Mouse (Mus musculus): ENCODE measurements at regions not wholly inside any gene's neighbourhood (a gene's known extent, or its start where the extent isn't known, plus 50 kb on each side); places are given as distances from the start of the nearest gene placed in this dataset.
A peak's percentile ranks its signal among the peaks of the same experiment; 100 is the strongest.

GRCm38 (mm10) chr16:93448124-93448523 lies 155.7 kb downstream of the Setd4 start:
- 89% methylated on average over 10 of the region's 10 CpGs for WGBS
- H3K36me3 ChIP-seq (ENCODE audit: control insufficient read depth, insufficient read depth, low read length): no peaks in the 10 kb centered on the region
- no peak for ATAC-seq

GRCm38 (mm10) chr16:93446970-93447369 lies 156.9 kb downstream of the Setd4 start:
- Histone ChIP-seq H3K4me2 (ENCODE audit: low read depth, low read length) (no peak overlapping the region), H3K27ac (ENCODE audit: low read length) (no peak overlapping the region)

More at GRCm38 (mm10) chr16:93448124-93448523, 155.7 kb downstream of the Setd4 start:
- Histone ChIP-seq H3K9ac (ENCODE audit: low read depth, low read length) (no peak overlapping the region), H3K27ac (ENCODE audit: low read length) (no peak overlapping the region), H3K27me3 (replicated peaks; ENCODE audit: control insufficient read depth, insufficient read depth, low read length) (no peaks in the 10 kb centered on the region), H3K4me1 (ENCODE audit: control insufficient read depth, insufficient read depth, low read length) (no peaks in the 10 kb centered on the region), H3K9me3 (ENCODE audit: control insufficient read depth, low read length) (0 out of 2 replicates have a peak, but pooled peaks cover 3% of the 10 kb centered on the region), H3K4me2 (ENCODE audit: low read depth, low read length) (no peak overlapping the region), H3K4me3 (ENCODE audit: low read length) (no peak overlapping the region)

GRCm38 (mm10) chr16:93446206-93446605 lies 157.7 kb downstream of the Setd4 start:
- Histone ChIP-seq H3K9ac (ENCODE audit: low read depth, low read length) (no peak overlapping the region), H3K4me3 (ENCODE audit: low read length) (no peak overlapping the region), H3K4me1 (ENCODE audit: control insufficient read depth, insufficient read depth, low read length) (peaks cover 3% of the 10 kb centered on the region; the same call in 1 of the 2 replicates), H3K27ac (ENCODE audit: low read length) (no peak overlapping the region), H3K27me3 (replicated peaks; ENCODE audit: control insufficient read depth, insufficient read depth, low read length) (no peaks in the 10 kb centered on the region), H3K9me3 (ENCODE audit: control insufficient read depth, low read length) (0 out of 2 replicates have a peak, but pooled peaks cover 3% of the 10 kb centered on the region), H3K4me2 (ENCODE audit: low read depth, low read length) (no peak overlapping the region), H3K36me3 (ENCODE audit: control insufficient read depth, insufficient read depth, low read length) (no peaks in the 10 kb centered on the region)
- peak; percentile 33; the same call in 1 of the 2 replicates for ATAC-seq
- 45% methylated on average over 13 of the region's 13 CpGs for WGBS

More at GRCm38 (mm10) chr16:93446970-93447369, 156.9 kb downstream of the Setd4 start:
- 0 out of 2 replicates have a peak, but pooled peaks cover 3% of the 10 kb centered on the region for H3K9me3 ChIP-seq (ENCODE audit: control insufficient read depth, low read length)
- H3K4me1 ChIP-seq (ENCODE audit: control insufficient read depth, insufficient read depth, low read length): peaks cover 3% of the 10 kb centered on the region; the same call in 1 of the 2 replicates
- no peaks in the 10 kb centered on the region for H3K27me3 ChIP-seq (replicated peaks; ENCODE audit: control insufficient read depth, insufficient read depth, low read length)
- H3K9ac ChIP-seq (ENCODE audit: low read depth, low read length): no peak overlapping the region
- H3K4me3 ChIP-seq (ENCODE audit: low read length): no peak overlapping the region
- ATAC-seq: no peak
- H3K36me3 ChIP-seq (ENCODE audit: control insufficient read depth, insufficient read depth, low read length): no peaks in the 10 kb centered on the region
- 88% methylated on average over 5 of the region's 5 CpGs for WGBS

GRCm38 (mm10) chr16:93442837-93443236 lies 161.0 kb downstream of the Setd4 start:
- 12% methylated on average over 11 of the region's 11 CpGs for WGBS
- peak overlapping the region; percentile 13; the same call in 1 of the 2 replicates for H3K27ac ChIP-seq (ENCODE audit: low read length)
- ATAC-seq: no peak
- H3K4me2 ChIP-seq (ENCODE audit: low read depth, low read length): peak overlapping the region; percentile 6; the same call in 1 of the 2 replicates
- H3K4me3 ChIP-seq (ENCODE audit: low read length): no peak overlapping the region
- peaks cover 5% of the 10 kb centered on the region for H3K4me1 ChIP-seq (ENCODE audit: control insufficient read depth, insufficient read depth, low read length)
- H3K36me3 ChIP-seq (ENCODE audit: control insufficient read depth, insufficient read depth, low read length): no peaks in the 10 kb centered on the region
- H3K9me3 ChIP-seq (ENCODE audit: control insufficient read depth, low read length): 0 out of 2 replicates have a peak, but pooled peaks cover 3% of the 10 kb centered on the region
- H3K27me3 ChIP-seq (replicated peaks; ENCODE audit: control insufficient read depth, insufficient read depth, low read length): no peaks in the 10 kb centered on the region
- no peak overlapping the region for H3K9ac ChIP-seq (ENCODE audit: low read depth, low read length)

- Histone ChIP-seq H3K36me3 (ENCODE audit: control insufficient read depth, insufficient read depth, low read length) (no peaks in the 10 kb centered on the region), H3K4me2 (ENCODE audit: low read depth, low read length) (no peak overlapping the region), H3K4me3 (ENCODE audit: low read length) (no peak overlapping the region), H3K9ac (ENCODE audit: low read depth, low read length) (no peak overlapping the region), H3K4me1 (ENCODE audit: control insufficient read depth, insufficient read depth, low read length) (peaks cover 7% of the 10 kb centered on the region), H3K9me3 (ENCODE audit: control insufficient read depth, low read length) (no peaks in the 10 kb centered on the region), H3K27ac (ENCODE audit: low read length) (no peak overlapping the region), H3K27me3 (replicated peaks; ENCODE audit: control insufficient read depth, insufficient read depth, low read length) (no peaks in the 10 kb centered on the region)
- 26% methylated on average over 14 of the region's 14 CpGs for WGBS
- ATAC-seq: no peak
Observed at GRCm38 (mm10) chr16:93437608-93438425, 166.0 kb downstream of the Setd4 start.

- Histone ChIP-seq H3K4me3 (ENCODE audit: low read length) (no peak overlapping the region), H3K9ac (ENCODE audit: low read depth, low read length) (no peak overlapping the region), H3K9me3 (ENCODE audit: control insufficient read depth, low read length) (no peaks in the 10 kb centered on the region), H3K27ac (ENCODE audit: low read length) (no peak overlapping the region), H3K4me1 (ENCODE audit: control insufficient read depth, insufficient read depth, low read length) (peaks cover 4% of the 10 kb centered on the region; the same call in 1 of the 2 replicates), H3K27me3 (replicated peaks; ENCODE audit: control insufficient read depth, insufficient read depth, low read length) (no peaks in the 10 kb centered on the region), H3K36me3 (ENCODE audit: control insufficient read depth, insufficient read depth, low read length) (no peaks in the 10 kb centered on the region), H3K4me2 (ENCODE audit: low read depth, low read length) (no peak overlapping the region)
- no peak for ATAC-seq
- WGBS: 57% methylated on average over 3 of the region's 3 CpGs
Observed at GRCm38 (mm10) chr16:93436732-93437131, 167.1 kb downstream of the Setd4 start.

GRCm38 (mm10) chr16:93431316-93431715 lies 172.5 kb downstream of the Setd4 start:
- H3K4me1 ChIP-seq (ENCODE audit: control insufficient read depth, insufficient read depth, low read length): no peaks in the 10 kb centered on the region
- H3K36me3 ChIP-seq (ENCODE audit: control insufficient read depth, insufficient read depth, low read length): no peaks in the 10 kb centered on the region
- H3K9ac ChIP-seq (ENCODE audit: low read depth, low read length): no peak overlapping the region
- no peaks in the 10 kb centered on the region for H3K27me3 ChIP-seq (replicated peaks; ENCODE audit: control insufficient read depth, insufficient read depth, low read length)
- no peak for ATAC-seq
- no peaks in the 10 kb centered on the region for H3K9me3 ChIP-seq (ENCODE audit: control insufficient read depth, low read length)
- no peak overlapping the region for H3K27ac ChIP-seq (ENCODE audit: low read length)
- WGBS: 86% methylated on average over 5 of the region's 5 CpGs
- no peak overlapping the region for H3K4me3 ChIP-seq (ENCODE audit: low read length)
- no peak overlapping the region for H3K4me2 ChIP-seq (ENCODE audit: low read depth, low read length)

- Histone ChIP-seq H3K9ac (ENCODE audit: low read depth, low read length) (no peak overlapping the region), H3K4me1 (ENCODE audit: control insufficient read depth, insufficient read depth, low read length) (no peaks in the 10 kb centered on the region), H3K27ac (ENCODE audit: low read length) (no peak overlapping the region), H3K27me3 (replicated peaks; ENCODE audit: control insufficient read depth, insufficient read depth, low read length) (no peaks in the 10 kb centered on the region), H3K4me3 (ENCODE audit: low read length) (no peak overlapping the region), H3K4me2 (ENCODE audit: low read depth, low read length) (no peak overlapping the region), H3K36me3 (ENCODE audit: control insufficient read depth, insufficient read depth, low read length) (no peaks in the 10 kb centered on the region), H3K9me3 (ENCODE audit: control insufficient read depth, low read length) (no peaks in the 10 kb centered on the region)
- 41% methylated on average over 8 of the region's 8 CpGs for WGBS
- no peak for ATAC-seq
Observed at GRCm38 (mm10) chr16:93429324-93429781, 174.5 kb downstream of the Setd4 start.

GRCm38 (mm10) chr16:93427264-93427663 lies 176.6 kb downstream of the Setd4 start:
- Histone ChIP-seq H3K9me3 (ENCODE audit: control insufficient read depth, low read length) (no peaks in the 10 kb centered on the region), H3K4me1 (ENCODE audit: control insufficient read depth, insufficient read depth, low read length) (no peaks in the 10 kb centered on the region), H3K9ac (ENCODE audit: low read depth, low read length) (no peak overlapping the region), H3K27ac (ENCODE audit: low read length) (no peak overlapping the region), H3K4me3 (ENCODE audit: low read length) (no peak overlapping the region), H3K36me3 (ENCODE audit: control insufficient read depth, insufficient read depth, low read length) (no peaks in the 10 kb centered on the region), H3K27me3 (replicated peaks; ENCODE audit: control insufficient read depth, insufficient read depth, low read length) (no peaks in the 10 kb centered on the region), H3K4me2 (ENCODE audit: low read depth, low read length) (no peak overlapping the region)
- ATAC-seq: no peak
- 82% methylated on average over 4 of the region's 4 CpGs for WGBS

Data from intestine, embryonic 16.5 days (tissue).